Mouse (Mus musculus) limb, embryonic 13.5 days (tissue): ENCODE results near the gene Gfpt2. TPM values are rescaled to one million over a fixed set of nuclear protein-coding genes. Genes with fewer than 3 reads are reported as not detected.
"Not testable (repeated sequence)": the region's sequence is repeated elsewhere in the genome, so short reads cannot be mapped to it uniquely, and the experiment has no call there.

Experiments used
- ATAC-seq: fragments of 200-750 bp; cut with Nextera tagmentation; 2 replicates; pipeline ENCODE4 v1.8.0; 2017; ENCODE audit warnings: low read depth, moderate number of reproducible peaks, moderate TSS enrichment; ENCODE audit not compliant: low FRiP score
- H3K27ac ChIP-seq: fragments of 300-500 bp; sonication (generic); 2 replicates; pipeline ENCODE4 v1.5.1; 2015; ENCODE audit warnings: inconsistent platforms, mild to moderate bottlenecking, moderate library complexity
- H3K27me3 ChIP-seq: fragments of 300-500 bp; sonication (generic); 2 replicates; pipeline ENCODE4 v1.6.1; 2015; ENCODE audit warnings: mild to moderate bottlenecking, inconsistent platforms
- H3K36me3 ChIP-seq: fragments of 300-500 bp; sonication (generic); 2 replicates; pipeline ENCODE4 v1.6.1; 2015; ENCODE audit warnings: inconsistent platforms, mild to moderate bottlenecking, moderate library complexity
- H3K4me1 ChIP-seq: fragments of 300-500 bp; sonication (generic); 2 replicates; pipeline ENCODE4 v1.6.1; 2015; ENCODE audit warnings: inconsistent platforms
- H3K4me2 ChIP-seq: fragments of 300-500 bp; sonication (generic); replicated peaks from 2 replicates; pipeline ENCODE4 v1.6.1; 2015; ENCODE audit warnings: inconsistent platforms, mild to moderate bottlenecking, moderate library complexity
- H3K4me3 ChIP-seq: fragments of 300-500 bp; sonication (generic); 2 replicates; pipeline ENCODE4 v1.5.1; 2015; ENCODE audit warnings: moderate library complexity, mild to moderate bottlenecking, inconsistent platforms
- H3K9ac ChIP-seq: fragments of 300-500 bp; sonication (generic); 2 replicates; pipeline ENCODE4 v1.6.1; 2015; ENCODE audit warnings: mild to moderate bottlenecking, inconsistent platforms
- H3K9me3 ChIP-seq: fragments of 300-500 bp; sonication (generic); 2 replicates; pipeline ENCODE4 v1.6.1; 2016; ENCODE audit warnings: inconsistent platforms
- WGBS: fragments of 180-500 bp; shearing (Covaris S2); methylation state at CpG from one replicate; pipeline ENCODE4 v1.1.7; 2015; 5-methylcytosine and 5-hydroxymethylcytosine counted together
- polyA plus RNA-seq: library from polyadenylated mRNA; unstranded; fragments of >200 nt; fragmentation: Nextera tagmentation; extraction: Ambion mirVana; gene quantifications from 2 replicates; pipeline ENCODE4 v1.2.1, GENCODE M21; 2015

Gene Gfpt2
- polyA plus RNA-seq, 1 experiment from 2014 or later, result 39.3 TPM

DNA sequence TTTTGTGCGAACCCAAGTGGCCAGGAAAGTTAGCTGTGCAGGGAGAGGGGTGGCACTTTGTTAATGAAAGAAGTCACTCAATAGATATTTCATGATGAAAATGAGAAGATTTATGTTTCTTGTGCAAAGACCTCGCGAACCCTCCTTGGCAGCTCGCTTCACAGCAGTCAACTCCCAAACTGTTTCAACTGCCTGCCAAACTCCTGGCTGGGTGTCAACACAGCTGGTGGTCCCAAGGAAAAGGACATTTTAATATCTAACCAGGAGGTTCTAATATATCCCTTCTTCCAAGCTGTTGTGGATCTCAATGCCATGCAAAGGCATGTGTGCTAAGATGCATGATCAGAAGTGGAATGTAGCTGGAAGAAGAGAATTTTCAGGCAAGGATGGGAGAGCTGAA lies 7.5 kb downstream of the Gfpt2 start:
- no peak for ATAC-seq
- H3K4me1 ChIP-seq, result peaks cover 34% of the 10 kb centered on the region
- WGBS, result 57% methylated on average over 4 of the region's 4 CpGs
- H3K36me3 ChIP-seq, result peaks cover 17% of the 10 kb centered on the region; the same call in 1 of the 2 replicates
- H3K27ac ChIP-seq, result no peak overlapping the region
- no peaks in the 10 kb centered on the region for H3K9me3 ChIP-seq
- H3K4me2 ChIP-seq, result 0 out of 2 replicates have a peak overlapping the region, but pooled peaks have one; percentile 0
- no peak overlapping the region for H3K4me3 ChIP-seq
- H3K27me3 ChIP-seq, result no peaks in the 10 kb centered on the region
- H3K9ac ChIP-seq, result no peak overlapping the region

DNA sequence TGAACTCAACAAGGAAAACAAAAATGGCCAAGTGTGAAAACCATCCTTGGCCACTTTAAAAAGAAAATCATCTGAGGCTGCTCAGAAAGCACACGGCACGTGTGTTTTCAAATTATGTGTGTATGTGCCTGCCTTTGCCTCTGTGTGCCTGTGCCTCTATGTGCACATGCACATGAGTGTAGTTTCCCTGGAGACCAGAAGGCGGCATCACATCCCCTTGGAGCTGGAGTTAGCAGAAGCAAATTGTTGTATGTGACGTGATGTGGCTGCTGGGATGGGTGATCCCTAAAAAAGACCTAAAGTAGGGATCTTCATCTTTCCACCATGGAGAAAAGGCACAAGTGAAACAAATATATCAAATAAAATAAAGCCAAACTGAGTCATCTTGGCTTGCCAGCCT lies 9.8 kb downstream of the Gfpt2 start:
- Histone ChIP-seq H3K4me3 (no peak overlapping the region), H3K4me2 (no peak overlapping the region), H3K27me3 (no peaks in the 10 kb centered on the region), H3K27ac (no peak overlapping the region), H3K9me3 (no peaks in the 10 kb centered on the region), H3K4me1 (peaks cover 24% of the 10 kb centered on the region), H3K9ac (no peak overlapping the region), H3K36me3 (peaks cover 30% of the 10 kb centered on the region)
- ATAC-seq, result no peak
- WGBS, result 96% methylated on average over 4 of the region's 4 CpGs

DNA sequence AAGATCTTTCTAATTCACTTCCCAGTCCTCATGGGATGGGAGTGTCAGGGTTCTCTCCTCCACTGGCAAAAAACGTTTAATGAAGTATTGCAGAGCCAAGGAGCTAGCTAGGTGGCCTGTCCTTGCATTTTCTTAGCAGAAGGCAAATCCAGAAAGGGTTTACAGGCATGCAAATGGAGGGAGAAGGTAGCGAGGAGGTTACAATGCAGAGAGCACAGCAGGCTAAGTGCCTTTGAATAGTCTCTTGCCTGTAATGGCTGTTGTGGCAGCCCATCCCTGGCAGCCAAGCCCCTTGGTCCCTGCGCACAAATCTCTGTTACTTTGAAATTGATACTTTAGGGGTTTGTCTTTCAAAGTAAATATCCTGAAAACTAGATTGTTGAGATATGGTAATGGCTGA lies 12.2 kb downstream of the Gfpt2 start:
- ATAC-seq, result no peak
- 43% methylated on average over 3 of the region's 3 CpGs for WGBS
- Histone ChIP-seq H3K9me3 (no peaks in the 10 kb centered on the region), H3K4me2 (no peak overlapping the region), H3K27me3 (no peaks in the 10 kb centered on the region), H3K4me1 (peaks cover 6% of the 10 kb centered on the region), H3K4me3 (no peak overlapping the region), H3K9ac (no peak overlapping the region), H3K27ac (no peak overlapping the region), H3K36me3 (peaks cover 52% of the 10 kb centered on the region)

DNA sequence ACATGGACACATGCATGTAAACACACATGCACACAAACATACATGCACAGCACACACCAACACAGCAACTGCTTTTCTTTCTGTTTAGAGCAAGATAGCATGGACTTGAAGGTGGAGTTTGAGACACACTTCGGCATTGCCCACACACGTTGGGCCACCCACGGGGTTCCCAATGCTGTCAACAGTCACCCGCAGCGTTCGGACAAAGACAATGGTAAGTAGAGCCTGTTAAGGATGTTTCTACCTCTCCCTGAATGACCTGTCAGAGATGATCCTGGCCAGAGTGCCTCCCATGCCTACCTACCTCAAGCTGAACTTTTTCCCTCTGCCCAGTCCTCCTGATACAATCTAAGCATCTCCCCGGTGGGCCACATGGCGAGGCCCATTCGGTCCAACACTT lies 15.0 kb downstream of the Gfpt2 start:
- Histone ChIP-seq H3K36me3 (peaks cover 74% of the 10 kb centered on the region), H3K27me3 (no peaks in the 10 kb centered on the region), H3K9ac (no peak overlapping the region), H3K4me3 (no peak overlapping the region), H3K27ac (no peak overlapping the region), H3K4me2 (no peak overlapping the region), H3K9me3 (no peaks in the 10 kb centered on the region), H3K4me1 (no peaks in the 10 kb centered on the region)
- no peak for ATAC-seq
- 93% methylated on average over 9 of the region's 9 CpGs for WGBS

DNA sequence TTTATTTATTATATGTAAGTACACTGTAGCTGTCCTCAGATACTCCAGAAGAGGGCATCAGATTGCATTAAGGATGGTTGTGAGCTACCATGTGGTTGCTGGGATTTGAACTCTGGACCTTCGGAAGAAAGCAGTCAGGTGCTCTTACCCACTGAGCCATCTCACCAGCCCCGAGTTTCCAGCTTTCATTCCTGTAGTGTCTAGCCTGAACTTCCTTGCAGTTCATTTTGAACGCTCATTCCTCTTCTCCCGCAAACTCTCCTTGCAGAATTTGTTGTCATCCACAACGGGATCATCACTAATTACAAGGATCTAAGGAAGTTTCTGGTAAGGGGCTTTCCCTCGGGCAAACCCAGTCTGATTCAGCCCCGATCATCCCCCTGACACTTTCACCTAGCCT lies 16.7 kb downstream of the Gfpt2 start:
- not testable (repeated sequence) for H3K9me3 ChIP-seq, H3K27ac ChIP-seq, H3K4me3 ChIP-seq, H3K9ac ChIP-seq, H3K27me3 ChIP-seq, H3K4me2 ChIP-seq, ATAC-seq, H3K4me1 ChIP-seq
- 93% methylated on average over 7 of the region's 7 CpGs for WGBS
- H3K36me3 ChIP-seq, result peaks cover 86% of the 10 kb centered on the region

DNA sequence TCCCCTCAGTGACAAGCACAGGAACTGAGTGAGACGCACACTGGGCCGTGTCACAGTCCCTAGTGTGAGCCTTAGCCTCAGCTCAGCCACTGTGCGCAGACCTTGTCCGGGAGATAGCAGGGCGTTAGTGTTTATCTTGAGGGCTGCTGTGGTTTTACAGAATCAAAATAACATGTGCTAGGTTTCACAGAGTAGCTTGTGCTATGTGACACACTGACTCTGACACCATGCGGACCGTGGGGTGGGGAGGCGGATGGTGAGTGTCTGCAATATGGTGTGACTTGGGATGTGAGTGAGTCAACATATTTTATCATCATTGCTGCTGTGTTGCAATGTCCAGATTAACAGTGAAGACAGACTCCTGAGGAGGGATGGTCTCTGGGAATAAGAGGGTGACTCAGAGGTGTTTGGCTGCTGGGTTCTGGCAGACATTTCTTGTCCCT lies 17.1 kb downstream of the Gfpt2 start:
- Histone ChIP-seq H3K9ac (no peak overlapping the region), H3K27ac (no peak overlapping the region), H3K36me3 (peaks cover 87% of the 10 kb centered on the region), H3K9me3 (no peaks in the 10 kb centered on the region), H3K4me2 (no peak overlapping the region), H3K4me1 (no peaks in the 10 kb centered on the region), H3K27me3 (no peaks in the 10 kb centered on the region), H3K4me3 (no peak overlapping the region)
- WGBS, result 95% methylated on average over 8 of the region's 8 CpGs
- ATAC-seq, result no peak

DNA sequence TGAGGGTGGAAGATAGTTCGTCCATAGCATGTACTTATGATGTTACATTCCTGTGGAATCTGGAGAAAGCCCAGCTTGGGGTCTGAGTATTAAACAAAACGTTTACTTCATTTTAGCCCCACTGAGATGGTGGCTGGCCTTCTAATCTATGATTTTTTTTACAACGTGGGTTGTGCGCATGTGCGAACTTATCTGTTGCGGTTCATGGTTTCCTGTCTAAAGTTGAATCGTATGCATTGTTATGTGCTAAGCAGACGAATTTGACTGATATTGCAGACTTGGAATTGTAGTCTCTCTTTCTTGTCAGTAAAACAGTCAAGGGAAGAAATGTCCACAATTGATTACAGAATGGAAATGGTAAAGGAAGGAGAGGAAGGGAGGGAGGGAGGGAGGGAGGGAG lies 17.9 kb downstream of the Gfpt2 start:
- Histone ChIP-seq H3K4me3 (no peak overlapping the region), H3K9me3 (no peaks in the 10 kb centered on the region), H3K4me1 (no peaks in the 10 kb centered on the region), H3K4me2 (no peak overlapping the region), H3K36me3 (peaks cover 89% of the 10 kb centered on the region), H3K27ac (no peak overlapping the region), H3K9ac (no peak overlapping the region), H3K27me3 (no peaks in the 10 kb centered on the region)
- WGBS, result 87% methylated on average over 8 of the region's 8 CpGs
- ATAC-seq, result no peak

DNA sequence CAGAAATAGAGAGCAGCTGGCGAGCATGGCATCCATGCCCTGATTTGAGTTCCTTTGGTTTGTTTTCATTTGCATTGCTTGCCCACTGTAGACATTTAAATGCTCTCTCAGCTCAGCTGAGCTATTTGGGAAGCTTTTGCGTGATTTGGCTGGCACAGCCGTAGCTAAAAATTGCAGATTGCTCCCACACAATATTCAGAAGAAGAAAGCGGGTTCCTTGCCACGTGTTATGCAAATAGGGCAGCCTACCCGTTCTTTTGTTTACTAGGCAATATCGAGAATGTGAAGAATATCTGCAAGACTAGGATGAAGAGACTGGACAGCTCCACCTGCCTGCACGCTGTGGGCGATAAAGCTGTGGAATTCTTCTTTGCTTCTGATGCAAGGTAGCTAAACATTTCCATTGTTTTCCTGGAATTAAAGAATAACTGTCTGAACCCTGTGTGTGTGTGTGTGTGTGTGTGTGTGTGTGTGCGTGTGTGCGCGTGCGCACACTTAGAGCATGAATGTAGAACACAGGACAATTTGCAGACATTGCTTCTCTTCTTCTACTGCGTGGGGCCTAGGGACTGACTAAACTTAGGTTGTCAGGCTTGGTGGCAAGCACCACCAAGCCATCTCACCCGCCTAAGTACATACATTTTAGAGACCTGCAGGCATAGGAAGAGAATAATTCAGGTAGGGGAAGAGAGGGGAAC lies 25.0 kb downstream of the Gfpt2 start:
- Histone ChIP-seq H3K9ac (no peak overlapping the region), H3K27me3 (no peaks in the 10 kb centered on the region), H3K36me3 (peaks cover 85% of the 10 kb centered on the region), H3K27ac (no peak overlapping the region), H3K4me2 (no peak overlapping the region), H3K4me1 (no peaks in the 10 kb centered on the region), H3K9me3 (no peaks in the 10 kb centered on the region), H3K4me3 (no peak overlapping the region)
- WGBS, result 91% methylated on average over 15 of the region's 15 CpGs
- ATAC-seq, result no peak

DNA sequence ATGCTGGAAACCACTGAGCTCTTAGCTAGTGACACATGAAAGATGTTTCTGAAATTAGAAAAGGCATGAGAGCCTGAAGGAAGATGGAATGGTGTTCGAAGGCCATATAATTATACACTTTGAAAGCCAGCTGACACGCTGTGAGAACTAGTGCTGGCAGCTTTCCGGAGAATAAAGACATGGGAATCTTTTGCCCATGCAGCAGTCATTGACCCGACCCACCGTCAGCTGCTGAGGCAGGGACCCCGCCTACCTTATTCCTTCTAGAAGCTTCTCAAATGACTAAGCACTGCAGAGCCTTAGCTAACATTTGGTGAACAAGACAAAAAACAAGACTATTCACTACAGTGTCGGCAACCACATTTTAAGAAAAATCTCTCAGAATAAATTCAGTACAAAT lies 25.7 kb downstream of the Gfpt2 start:
- no peak overlapping the region for H3K4me2 ChIP-seq
- no peak overlapping the region for H3K9ac ChIP-seq
- no peaks in the 10 kb centered on the region for H3K27me3 ChIP-seq
- H3K4me1 ChIP-seq, result no peaks in the 10 kb centered on the region
- H3K27ac ChIP-seq, result no peak overlapping the region
- ATAC-seq, result no peak
- H3K9me3 ChIP-seq, result no peaks in the 10 kb centered on the region
- no peak overlapping the region for H3K4me3 ChIP-seq
- H3K36me3 ChIP-seq, result peaks cover 85% of the 10 kb centered on the region
- WGBS, result 84% methylated on average over 7 of the region's 7 CpGs

DNA sequence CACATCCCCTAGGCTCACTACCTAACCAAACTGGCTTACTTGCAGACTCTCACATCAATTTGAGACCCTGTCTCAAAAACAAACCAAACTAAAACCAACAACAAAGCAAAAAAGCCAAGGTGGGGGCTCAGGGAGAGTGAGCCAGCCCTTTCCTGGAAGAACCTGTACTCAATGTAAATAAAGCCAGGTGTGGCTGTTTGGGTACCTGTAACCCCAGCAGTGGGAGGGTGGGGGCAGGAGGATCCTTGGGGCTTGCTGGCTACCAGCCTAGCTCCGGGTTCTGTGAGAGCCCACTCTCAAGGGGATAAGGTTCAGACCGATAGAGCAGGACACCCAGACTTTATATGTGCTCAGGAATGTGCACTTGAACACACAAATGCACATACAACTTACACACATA lies 26.9 kb downstream of the Gfpt2 start:
- Histone ChIP-seq H3K27ac (no peak overlapping the region), H3K9ac (no peak overlapping the region), H3K9me3 (no peaks in the 10 kb centered on the region), H3K4me3 (no peak overlapping the region), H3K27me3 (no peaks in the 10 kb centered on the region), H3K36me3 (peaks cover 86% of the 10 kb centered on the region), H3K4me2 (no peak overlapping the region), H3K4me1 (no peaks in the 10 kb centered on the region)
- ATAC-seq, result no peak
- 87% methylated on average over 2 of the region's 2 CpGs for WGBS

DNA sequence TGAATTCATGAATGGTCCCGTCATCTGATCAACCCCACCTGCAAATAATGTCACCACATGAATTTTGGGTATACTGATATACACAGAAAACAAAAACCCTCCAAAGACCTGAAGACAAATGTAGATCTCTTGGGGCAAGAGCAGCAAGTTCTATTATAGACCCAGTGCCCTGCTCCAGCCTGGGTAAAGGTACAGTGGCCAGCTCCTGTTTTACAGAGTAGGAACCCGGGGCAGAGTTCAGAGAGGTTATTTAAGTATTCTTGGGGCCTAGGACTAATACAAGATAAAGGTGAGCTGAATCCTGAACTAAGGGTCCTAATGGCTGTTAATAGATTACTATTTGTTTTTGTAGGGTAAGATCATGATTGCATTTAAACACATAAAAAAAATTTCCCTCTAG lies 27.6 kb downstream of the Gfpt2 start:
- Histone ChIP-seq H3K4me1 (no peaks in the 10 kb centered on the region), H3K27ac (no peak overlapping the region), H3K27me3 (no peaks in the 10 kb centered on the region), H3K36me3 (peaks cover 87% of the 10 kb centered on the region), H3K9me3 (no peaks in the 10 kb centered on the region), H3K9ac (no peak overlapping the region), H3K4me3 (no peak overlapping the region), H3K4me2 (no peak overlapping the region)
- ATAC-seq, result no peak
- 86% methylated on average over 2 of the region's 2 CpGs for WGBS

DNA sequence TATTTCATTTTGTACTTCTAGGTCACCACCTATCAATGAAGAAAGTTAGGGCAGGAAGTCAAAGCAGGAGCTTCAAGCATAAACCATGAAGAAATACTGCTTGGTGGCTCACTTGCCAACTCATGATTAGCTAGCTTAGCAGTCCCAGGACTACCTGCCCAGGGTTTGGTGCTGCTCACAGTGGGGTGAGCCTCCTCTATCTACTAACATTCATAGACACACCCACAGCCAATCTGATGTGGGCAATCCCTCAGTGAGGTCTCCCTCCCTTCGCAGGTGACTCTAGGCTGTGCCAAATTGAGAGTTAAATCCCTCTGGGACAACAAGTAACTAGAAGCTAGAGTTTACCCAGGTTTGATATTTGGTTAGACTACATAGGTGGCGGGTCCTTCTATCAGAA lies 28.4 kb downstream of the Gfpt2 start:
- peaks cover 87% of the 10 kb centered on the region for H3K36me3 ChIP-seq

DNA sequence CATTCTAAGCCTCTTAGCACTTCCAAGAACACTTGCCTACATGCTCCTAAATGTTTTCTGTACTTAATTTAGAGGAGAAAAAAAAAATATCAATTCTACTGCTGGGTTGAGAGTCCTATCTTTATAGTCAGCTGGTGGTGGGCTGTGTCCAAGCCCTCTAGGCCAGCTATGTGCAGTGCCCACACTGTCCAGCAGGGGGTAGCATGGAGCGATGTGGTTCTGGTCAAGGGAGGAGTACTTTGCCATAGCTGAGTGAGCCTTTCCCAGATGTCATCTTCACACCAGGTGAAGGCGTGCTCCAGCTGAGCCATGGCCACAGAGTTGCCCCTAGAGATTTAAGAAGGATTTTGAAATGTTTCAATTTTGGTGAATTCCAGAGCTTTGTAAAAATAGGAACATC lies 30.9 kb downstream of the Gfpt2 start:
- 50% methylated on average over 2 of the region's 2 CpGs for WGBS
- Histone ChIP-seq H3K4me1 (no peaks in the 10 kb centered on the region), H3K4me2 (no peak overlapping the region), H3K4me3 (no peak overlapping the region), H3K9me3 (no peaks in the 10 kb centered on the region), H3K27me3 (no peaks in the 10 kb centered on the region), H3K27ac (no peak overlapping the region), H3K36me3 (peaks cover 80% of the 10 kb centered on the region), H3K9ac (no peak overlapping the region)
- no peak for ATAC-seq

More for the DNA sequence above, 28.4 kb downstream of the Gfpt2 start:
- Histone ChIP-seq H3K27me3 (no peaks in the 10 kb centered on the region), H3K4me1 (no peaks in the 10 kb centered on the region), H3K27ac (no peak overlapping the region), H3K4me3 (no peak overlapping the region), H3K4me2 (no peak overlapping the region), H3K9me3 (no peaks in the 10 kb centered on the region), H3K9ac (no peak overlapping the region)
- WGBS, result 92% methylated on average over 2 of the region's 2 CpGs
- ATAC-seq, result no peak
